Mouse (Mus musculus) cerebellum, postnatal 36 days (tissue): Measurements from ENCODE around the gene Glo1.

Experiments used
- DNase-seq, 2 experiments: peaks; one replicate each; pipeline ENCODE4 v3.0.0; 2021 to 2022; ENCODE audit warnings: mixed read lengths in 2 of 2

Glo1 gene

GRCm38 (mm10) chr17:30612075-30612859 is 14.4 kb downstream of the Glo1 start:
- peak; percentile 100 for DNase-seq

GRCm38 (mm10) chr17:30611221-30612074 is 15.2 kb downstream of the Glo1 start:
- DNase-seq = no peak

- no peak for DNase-seq
Observed at GRCm38 (mm10) chr17:30610739-30611138, 15.9 kb downstream of the Glo1 start.

- no peak for DNase-seq
Observed at GRCm38 (mm10) chr17:30609980-30610307, 16.7 kb downstream of the Glo1 start.

- DNase-seq = no peak
Observed at GRCm38 (mm10) chr17:30609305-30609979, 17.2 kb downstream of the Glo1 start.

- no peak for DNase-seq
Observed at GRCm38 (mm10) chr17:30607909-30608495, 18.7 kb downstream of the Glo1 start.

- DNase-seq = no peak
Observed at GRCm38 (mm10) chr17:30607330-30607729, 19.3 kb downstream of the Glo1 start.

GRCm38 (mm10) chr17:30606634-30607081 is 20.0 kb downstream of the Glo1 start:
- DNase-seq = no peak

- no peak for DNase-seq
Observed at GRCm38 (mm10) chr17:30606206-30606605, 20.5 kb downstream of the Glo1 start.

GRCm38 (mm10) chr17:30605001-30605400 is 21.7 kb downstream of the Glo1 start:
- no peak for DNase-seq

- DNase-seq = no peak
Observed at GRCm38 (mm10) chr17:30604296-30604695, 22.4 kb downstream of the Glo1 start.

GRCm38 (mm10) chr17:30602175-30602574 is 24.5 kb downstream of the Glo1 start:
- no peak for DNase-seq

GRCm38 (mm10) chr17:30598300-30598699 is 28.4 kb downstream of the Glo1 start:
- no peak for DNase-seq

- DNase-seq = no peak
Observed at GRCm38 (mm10) chr17:30597786-30598185, 28.9 kb downstream of the Glo1 start.

GRCm38 (mm10) chr17:30594846-30595245 is 31.8 kb downstream of the Glo1 start:
- DNase-seq = no peak

GRCm38 (mm10) chr17:30594407-30594806 is 32.3 kb downstream of the Glo1 start:
- DNase-seq = no peak

GRCm38 (mm10) chr17:30590417-30591198 is 36.1 kb downstream of the Glo1 start:
- DNase-seq = peak; percentile 55 to 69

GRCm38 (mm10) chr17:30583258-30584001 is 43.2 kb downstream of the Glo1 start:
- DNase-seq = no peak

GRCm38 (mm10) chr17:30582313-30582712 is 44.4 kb downstream of the Glo1 start:
- DNase-seq = no peak

- DNase-seq = no peak
Observed at GRCm38 (mm10) chr17:30581201-30581600, 45.5 kb downstream of the Glo1 start.

GRCm38 (mm10) chr17:30580781-30581180 is 45.9 kb downstream of the Glo1 start:
- no peak for DNase-seq
